Mouse (Mus musculus) G1E-ER4 (cell line): ENCODE results near the gene Esrrg. TPM values are rescaled to one million over a fixed set of nuclear protein-coding genes. Genes with fewer than 3 reads are reported as not detected.

Source experiments
- GATA1 ChIP-seq: IDR thresholded peaks from one replicate; pipeline ENCODE4 v1.8.0; 2012; ENCODE audit warnings: low read length, inconsistent platforms
- polyA plus RNA-seq: library from polyadenylated mRNA; stranded (reverse); fragments of >175 nt; gene quantifications from 2 replicates; pipeline ENCODE4 v1.2.3, GENCODE M21; 2012

Gene Esrrg
- polyA plus RNA-seq, 1 experiment = not detected

GRCm38 (mm10) chr1:187736507-187736906 lies 127.9 kb downstream of the Esrrg start:
- no peak for TF ChIP-seq GATA1

- no peak for TF ChIP-seq GATA1
Observed at GRCm38 (mm10) chr1:187737296-187737695, 128.7 kb downstream of the Esrrg start.

DNA sequence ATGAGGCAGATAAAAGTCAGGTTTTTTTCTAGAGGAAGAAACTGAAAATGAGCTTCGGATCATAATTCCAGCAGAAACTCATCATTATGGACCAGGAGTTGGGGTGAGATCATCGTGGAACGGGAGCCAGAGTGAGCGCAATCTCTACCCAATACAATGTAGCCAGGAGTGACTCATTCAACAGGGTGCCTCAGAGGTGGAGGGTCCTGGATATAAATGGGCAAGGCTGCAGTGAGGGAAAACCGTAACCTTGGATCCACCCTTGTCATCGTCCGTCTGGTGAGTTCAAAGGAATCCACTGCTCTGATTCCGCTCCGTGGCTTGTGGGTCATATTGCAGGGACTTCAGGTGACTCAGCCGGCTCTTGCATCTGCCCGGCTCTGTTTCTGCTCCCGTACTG lies 131.9 kb downstream of the Esrrg start:
- no peak for TF ChIP-seq GATA1

GRCm38 (mm10) chr1:187741306-187741705 lies 132.7 kb downstream of the Esrrg start:
- TF ChIP-seq GATA1 = no peak

- TF ChIP-seq GATA1 = no peak
Observed at GRCm38 (mm10) chr1:187742071-187742470, 133.5 kb downstream of the Esrrg start.

DNA sequence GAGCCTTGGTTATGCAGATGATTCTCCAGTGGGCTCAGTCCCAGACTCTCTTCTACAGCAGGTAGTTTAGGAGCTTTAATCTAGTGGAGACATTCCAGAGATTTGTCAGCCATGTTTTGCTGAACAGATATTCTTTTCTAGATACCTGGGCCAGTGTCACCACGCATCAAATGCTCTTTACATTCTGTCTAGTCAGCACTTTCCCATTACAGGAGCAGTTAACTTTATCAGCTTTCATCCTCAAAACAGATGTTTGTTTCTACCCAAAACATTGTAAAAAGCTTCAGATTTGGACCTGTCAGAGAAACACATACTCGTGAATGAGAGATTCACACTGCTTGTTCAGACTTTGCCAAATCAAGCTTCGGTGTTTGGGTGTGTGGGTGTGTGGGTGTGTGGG lies 140.7 kb downstream of the Esrrg start:
- no peak for TF ChIP-seq GATA1

DNA sequence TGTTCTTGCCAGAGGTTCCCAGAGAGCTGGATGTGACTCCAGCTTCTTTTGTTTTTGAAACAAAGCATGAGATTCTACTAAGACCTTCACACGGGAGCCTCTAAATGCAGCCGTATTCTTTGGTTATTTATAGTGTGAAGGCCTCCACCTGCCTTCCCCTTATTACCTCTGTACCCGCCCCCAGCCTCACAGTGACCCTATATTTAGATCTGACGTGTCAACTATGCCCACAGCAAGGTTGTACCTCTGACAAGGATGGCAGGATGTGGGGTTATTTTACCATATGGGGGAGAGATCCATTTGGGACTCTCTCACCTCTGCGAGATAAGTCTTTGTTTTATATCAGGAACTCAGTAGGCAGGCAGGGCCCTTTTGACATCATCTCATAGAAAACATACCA lies 141.3 kb downstream of the Esrrg start:
- TF ChIP-seq GATA1 = no peak

DNA sequence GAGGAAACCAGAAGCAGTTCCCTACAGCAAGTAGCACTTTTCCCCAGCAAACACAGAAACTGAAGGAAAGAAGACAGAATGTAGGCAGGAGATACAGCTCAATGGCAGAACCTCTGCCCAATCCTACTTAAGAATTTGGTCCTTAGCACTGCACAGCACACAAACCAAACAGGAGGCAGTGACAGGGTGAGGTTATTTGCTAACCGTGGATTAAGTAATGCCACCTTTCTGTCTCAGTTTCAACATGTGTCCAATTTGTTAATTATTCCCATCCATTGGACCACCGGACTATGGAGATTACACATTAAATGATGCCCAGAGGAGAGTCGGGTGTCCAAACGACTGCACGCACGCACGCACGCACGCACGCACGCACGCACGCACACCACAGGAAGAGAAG lies 146.9 kb downstream of the Esrrg start:
- no peak for TF ChIP-seq GATA1

DNA sequence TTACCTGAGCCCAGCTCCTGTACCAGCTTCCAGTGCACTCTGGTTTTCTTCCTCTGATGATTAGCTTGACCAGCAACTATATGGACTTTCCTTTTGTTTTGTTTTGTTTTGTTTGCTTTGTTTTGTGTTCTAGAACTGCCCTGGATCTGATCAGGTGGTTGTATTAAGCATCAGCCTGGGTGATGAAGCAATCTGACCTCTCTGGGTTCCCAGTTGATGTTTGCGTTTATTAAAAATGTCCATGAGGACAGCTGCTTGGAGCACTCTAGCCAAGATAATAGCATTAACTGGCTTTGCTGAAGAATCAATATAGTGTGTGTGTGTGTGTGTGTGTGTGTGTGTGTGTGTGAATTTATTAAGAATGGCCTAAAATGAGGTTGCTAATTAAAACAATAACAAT lies 149.4 kb downstream of the Esrrg start:
- TF ChIP-seq GATA1 = no peak

DNA sequence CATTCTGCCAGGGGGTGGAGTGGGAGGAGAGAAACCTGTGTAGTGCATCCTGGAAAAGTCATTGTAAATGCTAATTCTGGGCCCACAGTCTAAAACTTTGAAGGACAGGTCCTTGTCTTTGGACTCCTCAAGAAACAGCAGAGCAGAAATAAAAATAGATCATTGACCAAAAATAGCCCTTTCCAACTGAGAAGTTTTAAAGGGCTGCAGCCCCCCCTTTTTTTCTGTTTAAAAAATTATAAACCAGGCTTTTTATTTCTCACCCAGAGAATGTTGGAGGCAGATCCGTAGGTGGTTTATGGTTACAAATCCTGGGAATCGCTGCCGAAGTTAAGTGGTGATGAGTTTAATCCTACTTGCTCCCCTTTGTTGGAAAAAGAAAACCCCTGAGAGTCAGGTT lies 150.0 kb downstream of the Esrrg start:
- TF ChIP-seq GATA1 = no peak

DNA sequence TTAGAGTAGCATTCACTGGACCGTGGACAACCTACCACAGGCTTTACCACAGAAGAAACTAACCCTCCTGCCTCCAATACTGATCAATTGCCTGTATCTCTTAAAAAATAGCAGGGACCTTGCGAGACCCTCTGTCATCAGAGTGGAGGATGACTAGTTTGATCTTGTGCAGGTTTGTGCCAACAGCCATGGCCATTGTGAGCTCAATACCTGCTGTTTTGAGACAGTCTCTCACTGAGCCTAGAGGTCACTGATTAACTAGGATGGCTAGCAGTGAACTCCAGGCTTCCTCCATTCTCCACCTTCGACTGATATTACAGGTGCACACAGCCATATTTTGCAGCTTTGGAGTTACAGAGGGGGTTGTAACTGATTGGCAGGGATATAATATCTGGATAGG lies 150.9 kb downstream of the Esrrg start:
- TF ChIP-seq GATA1 = no peak

DNA sequence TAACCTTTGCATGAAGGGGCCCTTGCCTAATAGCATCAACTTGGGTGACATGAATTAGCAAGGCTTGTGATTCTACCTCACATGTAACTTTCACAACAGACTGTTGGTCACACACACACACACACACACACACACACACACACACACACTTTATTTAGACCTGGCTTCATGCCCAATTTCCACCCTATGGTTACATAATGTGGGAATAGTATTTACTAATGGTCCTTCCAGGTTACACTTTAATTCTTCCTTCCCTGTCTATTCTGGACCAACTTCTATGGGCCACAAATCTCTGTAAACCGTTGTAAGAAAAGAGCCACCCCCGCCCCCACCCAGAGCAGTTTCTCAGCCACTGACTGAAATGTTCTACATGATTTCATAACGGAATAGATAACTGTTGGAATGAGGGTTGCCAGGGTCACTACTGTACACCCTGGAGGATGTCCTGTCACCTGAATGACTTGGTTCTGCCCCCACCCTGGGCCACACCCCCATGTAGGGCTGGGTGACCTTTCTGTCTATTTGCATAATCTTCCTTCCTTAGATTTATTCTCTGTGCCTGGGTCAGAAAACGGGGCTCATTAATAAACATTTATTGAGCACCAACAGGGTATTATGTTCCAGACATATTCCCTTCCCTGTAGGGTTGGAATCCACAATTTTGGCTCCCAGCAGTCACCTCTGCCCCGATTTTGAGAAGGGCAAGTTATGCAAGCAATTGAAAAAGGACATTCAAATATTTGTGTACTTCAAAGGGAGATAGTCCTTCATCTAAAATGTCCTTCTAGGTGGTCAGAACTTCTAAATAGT lies 154.3 kb downstream of the Esrrg start:
- no peak for TF ChIP-seq GATA1

DNA sequence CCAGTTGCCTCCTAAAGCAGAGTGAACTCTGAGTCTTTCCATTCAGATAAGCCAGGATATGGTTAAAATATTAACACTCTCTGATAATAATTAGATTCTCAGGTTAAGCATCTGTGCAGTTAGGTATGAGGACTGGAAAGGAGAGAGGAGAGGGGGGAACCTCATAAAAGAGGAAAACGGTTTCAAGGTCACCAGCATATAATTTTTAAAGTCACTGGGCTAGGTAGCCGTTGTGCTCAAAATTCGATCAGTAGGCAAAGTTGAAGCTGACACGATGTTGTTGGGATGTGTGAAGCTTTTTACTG lies 154.8 kb downstream of the Esrrg start:
- no peak for TF ChIP-seq GATA1

DNA sequence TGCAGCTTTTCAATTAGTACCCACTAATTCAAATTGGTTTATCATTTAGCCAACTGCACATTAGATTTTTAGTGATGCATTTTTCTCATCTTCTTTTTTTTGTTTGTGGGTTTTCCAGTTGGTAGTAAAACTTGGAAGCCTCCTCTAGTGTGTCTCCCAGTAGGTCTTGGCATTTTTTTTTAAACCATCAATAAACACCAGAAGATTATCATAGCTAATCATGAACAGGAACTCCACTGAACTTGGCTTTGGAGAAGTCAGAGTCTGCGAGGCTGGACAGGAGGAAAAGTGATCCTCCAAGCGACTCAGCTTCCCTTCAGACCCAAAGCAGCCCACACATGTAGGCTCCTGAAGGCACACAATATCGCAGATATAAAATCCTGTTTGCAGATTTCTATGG lies 155.2 kb downstream of the Esrrg start:
- TF ChIP-seq GATA1 = no peak

GRCm38 (mm10) chr1:187765577-187765976 lies 157.0 kb downstream of the Esrrg start:
- no peak for TF ChIP-seq GATA1

- TF ChIP-seq GATA1 = no peak
Observed at GRCm38 (mm10) chr1:187767355-187767754, 158.8 kb downstream of the Esrrg start.

- TF ChIP-seq GATA1 = no peak
Observed at GRCm38 (mm10) chr1:187770234-187770633, 161.6 kb downstream of the Esrrg start.

- no peak for TF ChIP-seq GATA1
Observed at GRCm38 (mm10) chr1:187771067-187771466, 162.5 kb downstream of the Esrrg start.
